Mouse (Mus musculus): ENCODE measurements around the gene Prkcsh. TPM values are rescaled to one million over a fixed set of nuclear protein-coding genes. Genes with fewer than 3 reads are reported as not detected.

Prkcsh gene
- polyA plus RNA-seq, 1 experiment from 2014 or later = 93.8 TPM

- no peaks in the 10 kb centered on the region for H3K36me3 ChIP-seq (ENCODE audit: control insufficient read depth, insufficient read depth, low read length)
- H3K4me3 ChIP-seq (ENCODE audit: low read depth, low read length) = no peak overlapping the region
- 70% methylated on average over 4 of the region's 4 CpGs for WGBS
- H3K27me3 ChIP-seq (replicated peaks; ENCODE audit: control insufficient read depth, insufficient read depth, low read length) = peaks cover 57% of the 10 kb centered on the region
- ATAC-seq (replicated peaks; ENCODE audit: low FRiP score, low TSS enrichment, low read depth) = no peak
- no peak overlapping the region for H3K4me2 ChIP-seq (ENCODE audit: low read length)
- no peak overlapping the region for H3K27ac ChIP-seq (ENCODE audit: low read depth)
- no peak for DNase-seq (ENCODE audit: low spot score)
- peaks cover 12% of the 10 kb centered on the region; the same call in 1 of the 2 replicates for H3K4me1 ChIP-seq (replicated peaks; ENCODE audit: control insufficient read depth, insufficient read depth, low read length)
- no peaks in the 10 kb centered on the region for H3K9me3 ChIP-seq (ENCODE audit: control insufficient read depth, low read length)
- no peak overlapping the region for H3K9ac ChIP-seq (ENCODE audit: low read length)
Observed at GRCm38 (mm10) chr9:21992227-21992626, 10.4 kb upstream of the Prkcsh start.

GRCm38 (mm10) chr9:21996178-21996867 lies 6.3 kb upstream of the Prkcsh start:
- Histone ChIP-seq H3K27ac (ENCODE audit: low read depth) (no peak overlapping the region), H3K4me1 (replicated peaks; ENCODE audit: control insufficient read depth, insufficient read depth, low read length) (no peaks in the 10 kb centered on the region), H3K36me3 (ENCODE audit: control insufficient read depth, insufficient read depth, low read length) (no peaks in the 10 kb centered on the region), H3K9me3 (ENCODE audit: control insufficient read depth, low read length) (no peaks in the 10 kb centered on the region), H3K4me3 (ENCODE audit: low read depth, low read length) (no peak overlapping the region), H3K27me3 (replicated peaks; ENCODE audit: control insufficient read depth, insufficient read depth, low read length) (peaks cover 16% of the 10 kb centered on the region), H3K4me2 (ENCODE audit: low read length) (no peak overlapping the region), H3K9ac (ENCODE audit: low read length) (no peak overlapping the region)
- ATAC-seq (replicated peaks; ENCODE audit: low FRiP score, low TSS enrichment, low read depth) = no peak
- no peak for DNase-seq (ENCODE audit: low spot score)
- WGBS = 87% methylated on average over 3 of the region's 3 CpGs

GRCm38 (mm10) chr9:22000296-22000695 lies 2.3 kb upstream of the Prkcsh start:
- Histone ChIP-seq H3K9me3 (ENCODE audit: control insufficient read depth, low read length) (no peaks in the 10 kb centered on the region), H3K4me3 (ENCODE audit: low read depth, low read length) (no peak overlapping the region), H3K36me3 (ENCODE audit: control insufficient read depth, insufficient read depth, low read length) (peaks cover 11% of the 10 kb centered on the region), H3K4me2 (ENCODE audit: low read length) (no peak overlapping the region), H3K27me3 (replicated peaks; ENCODE audit: control insufficient read depth, insufficient read depth, low read length) (no peaks in the 10 kb centered on the region), H3K4me1 (replicated peaks; ENCODE audit: control insufficient read depth, insufficient read depth, low read length) (peaks cover 10% of the 10 kb centered on the region), H3K27ac (ENCODE audit: low read depth) (no peak overlapping the region), H3K9ac (ENCODE audit: low read length) (no peak overlapping the region)
- no peak for ATAC-seq (replicated peaks; ENCODE audit: low FRiP score, low TSS enrichment, low read depth)
- no peak for DNase-seq (ENCODE audit: low spot score)
- WGBS = 93% methylated on average over 6 of the region's 6 CpGs

GRCm38 (mm10) chr9:22001633-22002032 lies 973 bp upstream of the Prkcsh start:
- Histone ChIP-seq H3K36me3 (ENCODE audit: control insufficient read depth, insufficient read depth, low read length) (peaks cover 24% of the 10 kb centered on the region), H3K9ac (ENCODE audit: low read length) (no peak overlapping the region), H3K27me3 (replicated peaks; ENCODE audit: control insufficient read depth, insufficient read depth, low read length) (no peaks in the 10 kb centered on the region), H3K4me1 (replicated peaks; ENCODE audit: control insufficient read depth, insufficient read depth, low read length) (peaks cover 10% of the 10 kb centered on the region), H3K27ac (ENCODE audit: low read depth) (no peak overlapping the region), H3K9me3 (ENCODE audit: control insufficient read depth, low read length) (no peaks in the 10 kb centered on the region), H3K4me2 (ENCODE audit: low read length) (no peak overlapping the region; the same call in 1 of the 2 replicates), H3K4me3 (ENCODE audit: low read depth, low read length) (no peak overlapping the region)
- ATAC-seq (replicated peaks; ENCODE audit: low FRiP score, low TSS enrichment, low read depth) (no peak), DNase-seq (ENCODE audit: low spot score) (no peak)
- 84% methylated on average over 4 of the region's 4 CpGs for WGBS

GRCm38 (mm10) chr9:22003163-22003554 lies 553 bp downstream of the Prkcsh start:
- peak overlapping the region; percentile 76 for H3K27ac ChIP-seq (ENCODE audit: low read depth)
- peaks cover 10% of the 10 kb centered on the region for H3K4me1 ChIP-seq (replicated peaks; ENCODE audit: control insufficient read depth, insufficient read depth, low read length)
- peaks cover 39% of the 10 kb centered on the region for H3K36me3 ChIP-seq (ENCODE audit: control insufficient read depth, insufficient read depth, low read length)
- peak overlapping the region; percentile 85 for H3K4me3 ChIP-seq (ENCODE audit: low read depth, low read length)
- no peaks in the 10 kb centered on the region for H3K9me3 ChIP-seq (ENCODE audit: control insufficient read depth, low read length)
- WGBS = under 1% methylated on average over 18 of the region's 18 CpGs
- peak overlapping the region; percentile 85 for H3K4me2 ChIP-seq (ENCODE audit: low read length)
- peak overlapping the region; percentile 63 for H3K9ac ChIP-seq (ENCODE audit: low read length)
- DNase-seq (ENCODE audit: low spot score) = no peak
- H3K27me3 ChIP-seq (replicated peaks; ENCODE audit: control insufficient read depth, insufficient read depth, low read length) = no peaks in the 10 kb centered on the region
- peak; percentile 37 for ATAC-seq (replicated peaks; ENCODE audit: low FRiP score, low TSS enrichment, low read depth)

- 90% methylated on average over 12 of the region's 12 CpGs for WGBS
- peaks cover 10% of the 10 kb centered on the region for H3K4me1 ChIP-seq (replicated peaks; ENCODE audit: control insufficient read depth, insufficient read depth, low read length)
- no peak for ATAC-seq (replicated peaks; ENCODE audit: low FRiP score, low TSS enrichment, low read depth)
- no peak overlapping the region for H3K9ac ChIP-seq (ENCODE audit: low read length)
- DNase-seq (ENCODE audit: low spot score) = no peak
- no peak overlapping the region for H3K4me3 ChIP-seq (ENCODE audit: low read depth, low read length)
- no peak overlapping the region for H3K27ac ChIP-seq (ENCODE audit: low read depth)
- no peak overlapping the region for H3K4me2 ChIP-seq (ENCODE audit: low read length)
- no peaks in the 10 kb centered on the region for H3K9me3 ChIP-seq (ENCODE audit: control insufficient read depth, low read length)
- no peaks in the 10 kb centered on the region for H3K27me3 ChIP-seq (replicated peaks; ENCODE audit: control insufficient read depth, insufficient read depth, low read length)
- peaks cover 53% of the 10 kb centered on the region for H3K36me3 ChIP-seq (ENCODE audit: control insufficient read depth, insufficient read depth, low read length)
Observed at GRCm38 (mm10) chr9:22004546-22004945, 1.9 kb downstream of the Prkcsh start.

GRCm38 (mm10) chr9:22011055-22011454 lies 8.4 kb downstream of the Prkcsh start:
- Histone ChIP-seq H3K4me3 (ENCODE audit: low read depth, low read length) (no peak overlapping the region), H3K9ac (ENCODE audit: low read length) (no peak overlapping the region), H3K4me1 (replicated peaks; ENCODE audit: control insufficient read depth, insufficient read depth, low read length) (no peaks in the 10 kb centered on the region), H3K4me2 (ENCODE audit: low read length) (no peak overlapping the region), H3K27ac (ENCODE audit: low read depth) (no peak overlapping the region), H3K9me3 (ENCODE audit: control insufficient read depth, low read length) (no peaks in the 10 kb centered on the region), H3K27me3 (replicated peaks; ENCODE audit: control insufficient read depth, insufficient read depth, low read length) (no peaks in the 10 kb centered on the region), H3K36me3 (ENCODE audit: control insufficient read depth, insufficient read depth, low read length) (peaks cover 86% of the 10 kb centered on the region)
- ATAC-seq (replicated peaks; ENCODE audit: low FRiP score, low TSS enrichment, low read depth) (no peak), DNase-seq (ENCODE audit: low spot score) (no peak)
- 92% methylated on average over 5 of the region's 5 CpGs for WGBS

GRCm38 (mm10) chr9:22012731-22013130 lies 10.1 kb downstream of the Prkcsh start:
- ATAC-seq (replicated peaks; ENCODE audit: low FRiP score, low TSS enrichment, low read depth) (no peak), DNase-seq (ENCODE audit: low spot score) (no peak)
- no peaks in the 10 kb centered on the region for H3K27me3 ChIP-seq (replicated peaks; ENCODE audit: control insufficient read depth, insufficient read depth, low read length)
- H3K4me3 ChIP-seq (ENCODE audit: low read depth, low read length) = no peak overlapping the region
- H3K27ac ChIP-seq (ENCODE audit: low read depth) = no peak overlapping the region
- no peaks in the 10 kb centered on the region for H3K4me1 ChIP-seq (replicated peaks; ENCODE audit: control insufficient read depth, insufficient read depth, low read length)
- H3K9me3 ChIP-seq (ENCODE audit: control insufficient read depth, low read length) = no peaks in the 10 kb centered on the region
- no peak overlapping the region for H3K9ac ChIP-seq (ENCODE audit: low read length)
- H3K4me2 ChIP-seq (ENCODE audit: low read length) = no peak overlapping the region
- 93% methylated on average over 13 of the region's 13 CpGs for WGBS
- peaks cover 70% of the 10 kb centered on the region for H3K36me3 ChIP-seq (ENCODE audit: control insufficient read depth, insufficient read depth, low read length)

- Histone ChIP-seq H3K9ac (ENCODE audit: low read length) (no peak overlapping the region), H3K4me1 (replicated peaks; ENCODE audit: control insufficient read depth, insufficient read depth, low read length) (no peaks in the 10 kb centered on the region), H3K9me3 (ENCODE audit: control insufficient read depth, low read length) (no peaks in the 10 kb centered on the region), H3K4me2 (ENCODE audit: low read length) (no peak overlapping the region), H3K27ac (ENCODE audit: low read depth) (no peak overlapping the region), H3K36me3 (ENCODE audit: control insufficient read depth, insufficient read depth, low read length) (peaks cover 34% of the 10 kb centered on the region), H3K4me3 (ENCODE audit: low read depth, low read length) (no peak overlapping the region), H3K27me3 (replicated peaks; ENCODE audit: control insufficient read depth, insufficient read depth, low read length) (no peaks in the 10 kb centered on the region)
- DNase-seq (ENCODE audit: low spot score) = no peak
- WGBS = 70% methylated on average over 10 of the region's 10 CpGs
- no peak for ATAC-seq (replicated peaks; ENCODE audit: low FRiP score, low TSS enrichment, low read depth)
Observed at GRCm38 (mm10) chr9:22016245-22016644, 13.6 kb downstream of the Prkcsh start.

Data from intestine, embryonic 14.5 days (tissue).